Mouse (Mus musculus): ENCODE results near the gene Sec22c.

Gene Sec22c

GRCm38 (mm10) chr9:121647026-121647425 lies 58.3 kb downstream of the Sec22c start:
- DNase-seq (ENCODE audit: low spot score): no peak

GRCm38 (mm10) chr9:121644855-121645254 lies 60.4 kb downstream of the Sec22c start:
- DNase-seq (ENCODE audit: low spot score): no peak

DNA sequence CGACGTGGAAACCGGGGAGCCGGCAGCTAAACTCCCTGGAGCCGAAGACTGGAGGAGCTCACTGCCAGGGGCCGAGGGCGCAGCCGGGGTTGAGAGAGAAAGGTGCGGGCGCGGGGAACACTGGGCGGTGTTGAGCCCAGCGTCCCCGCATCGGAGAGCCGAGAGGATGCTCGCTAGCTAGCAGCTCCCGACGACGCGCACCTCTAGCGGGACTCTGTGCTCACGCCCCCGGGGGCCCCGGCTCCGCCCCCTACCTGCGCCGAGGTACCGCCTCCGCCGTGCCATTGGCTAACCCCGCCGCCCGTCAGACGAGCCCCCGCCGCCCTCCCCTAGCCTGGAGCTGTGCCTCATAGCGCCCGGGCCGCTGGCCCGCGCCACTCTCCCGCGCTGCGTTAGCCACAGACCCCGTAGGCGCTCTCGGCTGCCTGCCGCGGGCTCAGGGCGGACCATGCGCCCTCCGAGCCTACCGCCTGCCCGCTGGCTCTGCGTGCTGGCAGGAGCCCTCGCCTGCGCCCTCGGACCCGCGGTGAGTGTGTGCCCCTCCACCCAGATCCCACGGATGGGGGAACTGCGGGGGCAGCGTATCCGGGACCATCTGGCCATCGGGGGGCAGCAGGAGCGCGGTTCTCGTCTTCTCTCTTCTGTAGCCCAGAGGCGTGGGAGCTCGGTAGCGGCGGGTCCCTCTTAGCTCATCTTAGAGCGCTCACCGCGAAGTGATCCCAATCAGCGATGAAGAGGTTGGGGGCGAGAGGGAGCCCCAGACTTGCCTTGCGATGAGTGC lies 62.7 kb downstream of the Sec22c start, which contains the start of gene Vipr1:
TSS of gene Vipr1 (plus strand) at position 316 of the 781 bp plus-strand sequence.
- peak; percentile 70 for DNase-seq (ENCODE audit: low spot score)

GRCm38 (mm10) chr9:121642001-121642400 lies 63.3 kb downstream of the Sec22c start, which contains the start of gene Lyzl4:
Lyzl4 (minus strand) TSS chr9:121642096.
- DNase-seq (ENCODE audit: low spot score): peak; percentile 53

DNA sequence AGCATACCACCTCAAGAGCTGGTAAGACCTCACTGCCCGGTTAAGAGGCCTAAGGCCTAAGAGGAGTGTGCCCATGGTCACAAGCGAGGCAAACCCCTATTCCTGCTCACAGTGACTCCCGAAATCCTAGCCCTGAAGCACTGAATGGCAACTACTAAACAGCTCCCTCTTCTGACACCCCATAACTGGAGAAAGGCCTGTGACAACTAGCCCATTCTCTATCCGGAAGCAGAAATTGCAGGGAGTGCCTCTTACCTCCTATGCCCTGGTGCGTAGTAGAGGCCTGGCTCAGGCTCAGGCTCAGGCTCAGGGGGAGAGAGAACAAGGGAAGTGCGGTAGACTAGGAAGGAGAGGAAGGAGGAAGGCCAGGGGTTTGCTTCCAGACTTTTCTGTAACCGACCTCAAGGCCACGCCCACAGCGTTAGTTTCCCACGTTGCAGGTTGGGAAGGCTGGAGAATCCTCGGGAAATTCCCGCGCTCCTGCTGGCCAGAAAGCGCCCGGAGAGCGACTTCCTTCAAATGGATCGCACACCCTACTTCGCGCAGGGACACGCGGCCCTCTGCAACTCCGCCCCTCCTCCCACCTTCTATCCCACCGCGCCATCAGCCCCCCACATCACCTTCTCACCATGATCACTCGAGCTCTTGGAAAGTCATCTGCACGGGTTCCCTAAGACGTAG lies 63.9 kb downstream of the Sec22c start:
- no peak for DNase-seq (ENCODE audit: low spot score)

GRCm38 (mm10) chr9:121639790-121640189 lies 65.5 kb downstream of the Sec22c start:
- DNase-seq (ENCODE audit: low spot score): peak; percentile 72

GRCm38 (mm10) chr9:121635835-121636576 lies 69.3 kb downstream of the Sec22c start:
- no peak for DNase-seq (ENCODE audit: low spot score)

- no peak for DNase-seq (ENCODE audit: low spot score)
These were observed 72.0 kb downstream of the Sec22c start for GRCm38 (mm10) chr9:121633306-121633705.

GRCm38 (mm10) chr9:121632891-121633290 lies 72.4 kb downstream of the Sec22c start:
- DNase-seq (ENCODE audit: low spot score): no peak

DNA sequence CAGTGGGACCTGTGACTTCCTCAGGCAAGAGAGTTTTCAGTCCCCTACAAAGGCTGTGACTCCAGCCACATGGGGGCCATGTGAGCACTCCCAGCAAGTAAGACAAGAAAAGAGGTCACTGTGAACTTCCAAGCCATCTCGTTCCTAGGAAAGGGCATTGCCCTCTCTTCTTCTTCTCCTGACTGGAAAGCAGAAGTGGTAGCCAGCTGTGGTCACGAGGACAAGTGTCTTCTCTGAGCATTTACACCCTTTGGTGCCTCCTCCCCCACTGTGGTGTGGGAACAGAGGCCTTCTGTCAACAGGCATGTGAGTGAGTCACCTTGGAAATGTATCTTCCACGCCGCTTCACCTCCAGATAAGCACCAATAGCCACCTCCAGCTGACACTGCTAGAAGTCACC lies 73.3 kb downstream of the Sec22c start:
- DNase-seq (ENCODE audit: low spot score): no peak

DNA sequence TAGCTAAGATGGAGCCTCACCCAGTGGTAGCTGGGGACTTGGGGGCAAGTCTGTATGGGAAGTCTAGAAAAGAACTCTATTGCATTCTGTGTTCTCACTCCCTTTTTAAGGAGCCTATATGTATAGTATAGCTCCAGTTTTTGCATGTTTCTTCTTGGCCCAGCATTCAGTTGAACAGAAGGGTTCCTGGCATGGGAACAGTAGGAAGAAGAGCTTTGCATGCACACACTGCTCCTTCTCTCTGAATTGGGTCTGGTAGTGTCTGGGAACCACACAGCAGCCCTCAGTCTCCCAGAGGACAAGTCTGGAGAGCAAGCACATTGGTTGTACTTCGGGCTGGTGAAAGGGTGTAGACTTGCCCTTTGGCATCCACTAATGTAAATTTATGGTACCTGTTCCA lies 74.7 kb downstream of the Sec22c start:
- no peak for DNase-seq (ENCODE audit: low spot score)
